Mouse (Mus musculus) stomach, embryonic 14.5 days (tissue): ENCODE data around the gene Dazap1. TPM values are rescaled to one million over a fixed set of nuclear protein-coding genes. Genes with fewer than 3 reads are reported as not detected.
A peak's percentile ranks its signal among the peaks of the same experiment; 100 is the strongest.

Source experiments
- ATAC-seq: fragments of 200-750 bp; cut with Nextera tagmentation; 2 replicates; pipeline ENCODE4 v1.8.0; 2017; ENCODE audit warnings: low read depth, moderate TSS enrichment; ENCODE audit not compliant: insufficient number of reproducible peaks, insufficient read depth, low FRiP score
- H3K27ac ChIP-seq: fragments of 300-500 bp; sonication (generic); 2 replicates; pipeline ENCODE4 v1.5.1; 2014; ENCODE audit warnings: mild to moderate bottlenecking, low read length, moderate library complexity, mixed read lengths
- H3K27me3 ChIP-seq: fragments of 300-500 bp; sonication (generic); 2 replicates; pipeline ENCODE4 v1.6.1; 2014; ENCODE audit warnings: low read length, control low read depth, mixed read lengths; ENCODE audit not compliant: control insufficient read depth, insufficient read depth
- H3K36me3 ChIP-seq: fragments of 300-500 bp; sonication (generic); 2 replicates; pipeline ENCODE4 v1.6.1; 2014; ENCODE audit warnings: mild to moderate bottlenecking, control low read depth, low read length, moderate library complexity, mixed read lengths; ENCODE audit not compliant: control insufficient read depth, insufficient read depth
- H3K4me1 ChIP-seq: fragments of 300-500 bp; sonication (generic); 2 replicates; pipeline ENCODE4 v1.6.1; 2014; ENCODE audit warnings: low read length, control low read depth, mixed read lengths; ENCODE audit not compliant: control insufficient read depth, insufficient read depth
- H3K4me2 ChIP-seq: fragments of 300-500 bp; sonication (generic); replicated peaks from 2 replicates; pipeline ENCODE4 v1.6.1; 2014; ENCODE audit warnings: low read depth, low read length, control low read depth
- H3K4me3 ChIP-seq: fragments of 300-500 bp; sonication (generic); 2 replicates; pipeline ENCODE4 v1.5.1; 2014; ENCODE audit warnings: low read depth, low read length, control low read depth
- H3K9ac ChIP-seq: fragments of 300-500 bp; sonication (generic); replicated peaks from 2 replicates; pipeline ENCODE4 v1.6.1; 2014; ENCODE audit warnings: low read depth, mild to moderate bottlenecking, control low read depth, low read length, moderate library complexity, mixed read lengths
- H3K9me3 ChIP-seq: fragments of 300-500 bp; sonication (generic); 2 replicates; pipeline ENCODE4 v1.6.1; 2016; ENCODE audit warnings: low read depth, low read length, control low read depth; ENCODE audit not compliant: control insufficient read depth
- WGBS: fragments of 180-500 bp; shearing (Covaris S2); extraction: QIAGEN DNeasy Blood & Tissue Kit; methylation state at CpG from one replicate; pipeline ENCODE4 v1.1.7; 2014; 5-methylcytosine and 5-hydroxymethylcytosine counted together
- polyA plus RNA-seq: library from polyadenylated mRNA; unstranded; fragments of >200 nt; fragmentation: Nextera tagmentation; extraction: Ambion mirVana; gene quantifications from 2 replicates; pipeline ENCODE4 v1.2.1, GENCODE M21; 2014

Gene Dazap1
- polyA plus RNA-seq, 1 experiment from 2014 or later, result 51.3 TPM

- Histone ChIP-seq H3K27ac (no peak overlapping the region), H3K9me3 (no peaks in the 10 kb centered on the region), H3K27me3 (no peaks in the 10 kb centered on the region), H3K4me2 (no peak overlapping the region), H3K9ac (no peak overlapping the region), H3K4me3 (no peak overlapping the region), H3K4me1 (peaks cover 11% of the 10 kb centered on the region), H3K36me3 (peaks cover 41% of the 10 kb centered on the region)
- 89% methylated on average over 11 of the region's 11 CpGs for WGBS
- no peak for ATAC-seq
These were observed 8.6 kb upstream of the Dazap1 start for GRCm38 (mm10) chr10:80252493-80253274.

- H3K4me3 ChIP-seq, result no peak overlapping the region
- ATAC-seq, result no peak
- no peak overlapping the region for H3K9ac ChIP-seq
- 81% methylated on average over 6 of the region's 6 CpGs for WGBS
- no peak overlapping the region for H3K4me2 ChIP-seq
- H3K9me3 ChIP-seq, result no peaks in the 10 kb centered on the region
- H3K4me1 ChIP-seq, result peaks cover 11% of the 10 kb centered on the region
- peaks cover 50% of the 10 kb centered on the region for H3K36me3 ChIP-seq
- H3K27me3 ChIP-seq, result no peaks in the 10 kb centered on the region
- no peak overlapping the region for H3K27ac ChIP-seq
These were observed 7.7 kb upstream of the Dazap1 start for GRCm38 (mm10) chr10:80253551-80253950.

- no peak for ATAC-seq
- Histone ChIP-seq H3K4me3 (no peak overlapping the region), H3K27ac (no peak overlapping the region), H3K9me3 (no peaks in the 10 kb centered on the region), H3K27me3 (no peaks in the 10 kb centered on the region), H3K4me2 (no peak overlapping the region), H3K4me1 (peaks cover 17% of the 10 kb centered on the region), H3K9ac (no peak overlapping the region), H3K36me3 (peaks cover 56% of the 10 kb centered on the region)
- WGBS, result 92% methylated on average over 26 of the region's 26 CpGs
These were observed 6.7 kb upstream of the Dazap1 start for GRCm38 (mm10) chr10:80254331-80255297.

- WGBS, result 93% methylated on average over 5 of the region's 5 CpGs
- Histone ChIP-seq H3K9ac (no peak overlapping the region), H3K27me3 (no peaks in the 10 kb centered on the region), H3K4me2 (no peak overlapping the region), H3K4me3 (no peak overlapping the region), H3K36me3 (peaks cover 56% of the 10 kb centered on the region), H3K9me3 (no peaks in the 10 kb centered on the region), H3K27ac (no peak overlapping the region), H3K4me1 (peaks cover 12% of the 10 kb centered on the region)
- ATAC-seq, result no peak
These were observed 5.3 kb upstream of the Dazap1 start for GRCm38 (mm10) chr10:80255881-80256535.

GRCm38 (mm10) chr10:80257936-80258335 is 3.4 kb upstream of the Dazap1 start:
- Histone ChIP-seq H3K27me3 (no peaks in the 10 kb centered on the region), H3K9me3 (no peaks in the 10 kb centered on the region), H3K27ac (no peak overlapping the region), H3K9ac (no peak overlapping the region), H3K4me3 (no peak overlapping the region), H3K4me1 (peaks cover 16% of the 10 kb centered on the region), H3K36me3 (peaks cover 56% of the 10 kb centered on the region), H3K4me2 (no peak overlapping the region)
- ATAC-seq, result no peak
- WGBS, result 90% methylated on average over 2 of the region's 2 CpGs

GRCm38 (mm10) chr10:80258752-80259462 is 2.4 kb upstream of the Dazap1 start:
- H3K36me3 ChIP-seq, result peaks cover 49% of the 10 kb centered on the region
- peaks cover 16% of the 10 kb centered on the region for H3K4me1 ChIP-seq
- H3K9me3 ChIP-seq, result no peaks in the 10 kb centered on the region
- no peak overlapping the region for H3K9ac ChIP-seq
- no peak overlapping the region for H3K4me2 ChIP-seq
- H3K27me3 ChIP-seq, result no peaks in the 10 kb centered on the region
- no peak for ATAC-seq
- H3K4me3 ChIP-seq, result no peak overlapping the region
- WGBS, result 92% methylated on average over 14 of the region's 14 CpGs
- no peak overlapping the region for H3K27ac ChIP-seq

- H3K9ac ChIP-seq, result 0 out of 2 replicates have a peak overlapping the region, but pooled peaks have one; percentile 26
- peak overlapping the region; percentile 83 for H3K4me2 ChIP-seq
- H3K4me3 ChIP-seq, result no peak overlapping the region; the same call in 1 of the 2 replicates
- H3K27me3 ChIP-seq, result no peaks in the 10 kb centered on the region
- no peaks in the 10 kb centered on the region for H3K9me3 ChIP-seq
- 71% methylated on average over 6 of the region's 6 CpGs for WGBS
- ATAC-seq, result no peak
- no peak overlapping the region for H3K27ac ChIP-seq
- H3K36me3 ChIP-seq, result peaks cover 45% of the 10 kb centered on the region
- H3K4me1 ChIP-seq, result peaks cover 16% of the 10 kb centered on the region
These were observed 1.9 kb upstream of the Dazap1 start for GRCm38 (mm10) chr10:80259463-80259805.
